Mouse (Mus musculus) yolk sac, embryonic 10.5 days (tissue): ENCODE measurements at regions not wholly inside any gene's neighbourhood (a gene's known extent, or its start where the extent isn't known, plus 50 kb on each side); places are given as distances from the start of the nearest gene placed in this dataset.

Experiments
- DNase-seq: peaks from one replicate; pipeline ENCODE4 v3.0.0-alpha.2; 2017; ENCODE audit warnings: low spot score

GRCm38 (mm10) chr16:71952879-71953406 is 355.2 kb upstream of the Robo1 start:
- no peak for DNase-seq

GRCm38 (mm10) chr16:71963579-71963978 is 344.5 kb upstream of the Robo1 start:
- no peak for DNase-seq

- no peak for DNase-seq
These were observed 334.3 kb upstream of the Robo1 start for GRCm38 (mm10) chr16:71973811-71974210.

DNA sequence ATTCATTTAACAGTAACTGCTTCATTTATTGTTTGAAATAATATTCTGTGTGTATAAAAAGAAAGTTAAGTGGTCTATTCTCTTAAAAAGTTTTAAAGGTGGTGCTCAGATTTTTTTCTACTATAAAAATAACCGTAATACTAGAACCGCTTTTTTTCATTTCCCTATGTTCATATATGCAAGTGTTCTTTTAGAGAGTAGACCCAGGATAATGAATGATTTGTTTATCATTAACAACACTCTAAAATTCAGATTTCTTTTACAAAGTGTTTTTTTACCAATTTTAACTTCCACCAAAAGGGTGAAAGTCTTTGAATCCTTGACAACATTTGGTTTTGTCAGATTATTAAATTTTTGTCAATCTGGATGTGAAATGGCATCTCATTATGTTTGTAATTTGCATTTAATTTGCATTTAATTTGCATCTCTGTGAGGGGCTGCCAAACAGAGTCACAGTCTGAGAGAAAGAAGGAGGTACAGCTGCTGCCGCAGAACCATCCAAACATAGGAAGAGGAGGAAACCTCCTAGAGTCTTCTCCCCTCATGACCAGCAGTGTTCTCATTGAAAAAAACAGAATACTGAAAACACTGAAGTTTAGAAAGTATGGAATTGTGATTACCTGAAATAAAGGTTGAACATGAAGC is 310.4 kb upstream of the Robo1 start:
- DNase-seq, result no peak

DNA sequence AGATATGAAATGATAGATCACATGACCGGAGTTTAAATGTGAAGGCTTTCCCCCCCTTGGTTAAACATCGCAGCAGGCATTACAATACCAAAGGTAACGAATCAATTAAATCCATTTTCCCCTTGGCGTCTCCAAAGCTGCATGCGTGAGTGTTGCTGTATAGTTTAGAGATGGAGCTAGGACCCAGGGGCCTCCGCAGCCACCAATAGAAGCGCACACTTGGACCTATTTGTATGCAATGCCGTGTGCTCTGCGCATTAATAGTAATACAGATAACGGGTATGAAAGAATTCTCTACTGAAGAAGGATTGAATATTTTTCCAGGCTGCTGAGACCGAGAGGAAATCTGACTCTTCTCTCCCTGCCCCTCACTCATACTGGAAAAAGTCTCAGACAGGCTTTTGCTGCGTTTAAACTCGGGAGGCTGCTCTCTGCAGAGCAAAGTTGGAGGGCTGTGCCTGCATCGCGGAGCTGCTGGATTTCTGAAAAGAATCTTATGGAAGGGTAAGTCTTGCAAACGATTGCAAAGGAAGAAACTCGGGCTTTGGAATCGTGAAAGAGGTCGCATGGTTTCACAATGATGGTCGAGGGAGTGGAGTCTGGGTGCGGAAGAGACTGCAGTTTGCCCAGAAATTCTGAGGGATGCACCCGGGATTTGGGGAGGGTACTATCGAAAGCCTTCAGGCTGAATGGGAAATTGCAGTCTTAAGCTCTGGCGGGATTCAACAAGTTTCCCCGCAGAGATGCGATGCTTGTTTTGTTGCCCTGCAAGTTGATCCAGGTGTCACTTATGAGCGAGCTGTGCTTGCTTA is 280.5 kb upstream of the Robo1 start:
- peak; percentile 14 for DNase-seq

DNA sequence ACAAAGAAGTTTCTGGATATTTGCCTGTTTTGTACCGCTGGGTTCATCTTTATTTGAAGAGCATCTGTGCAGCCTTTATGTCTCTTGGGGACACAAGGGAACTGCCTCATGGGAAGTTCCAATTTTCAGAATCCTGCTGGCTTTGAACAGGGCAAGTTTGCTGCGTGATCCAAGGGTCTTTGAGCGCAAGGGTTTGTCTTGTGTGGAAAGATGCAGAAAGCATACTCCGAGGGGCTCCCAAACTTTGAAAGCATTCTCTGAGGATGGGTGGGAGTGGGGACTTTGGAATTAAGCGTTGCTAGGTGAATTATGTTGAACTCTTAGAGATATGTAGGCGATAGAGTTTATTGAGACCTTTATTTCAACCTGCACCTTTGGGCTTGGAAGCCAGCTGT is 279.9 kb upstream of the Robo1 start:
- DNase-seq, result no peak

GRCm38 (mm10) chr16:72028798-72029197 is 279.3 kb upstream of the Robo1 start:
- DNase-seq, result no peak

GRCm38 (mm10) chr16:72029273-72029672 is 278.8 kb upstream of the Robo1 start:
- no peak for DNase-seq

DNA sequence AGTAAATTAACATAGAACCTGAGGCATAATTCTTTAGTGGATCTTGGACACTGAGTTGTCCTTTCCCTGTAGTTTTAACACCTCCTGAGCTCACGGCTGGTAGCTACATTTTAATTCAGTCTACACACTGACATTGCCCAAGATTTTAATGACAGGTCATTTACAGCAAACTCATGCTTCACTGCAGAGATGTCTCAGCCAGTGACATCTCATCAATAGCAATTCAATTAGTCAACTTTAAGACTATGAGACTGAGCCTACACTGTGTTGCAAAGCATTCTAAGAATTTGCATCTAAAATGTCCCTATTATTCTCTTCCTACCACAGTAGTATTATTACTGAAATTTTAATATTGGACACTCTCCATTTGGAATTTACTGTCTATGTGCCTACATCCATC is 239.9 kb upstream of the Robo1 start:
- DNase-seq, result no peak

DNA sequence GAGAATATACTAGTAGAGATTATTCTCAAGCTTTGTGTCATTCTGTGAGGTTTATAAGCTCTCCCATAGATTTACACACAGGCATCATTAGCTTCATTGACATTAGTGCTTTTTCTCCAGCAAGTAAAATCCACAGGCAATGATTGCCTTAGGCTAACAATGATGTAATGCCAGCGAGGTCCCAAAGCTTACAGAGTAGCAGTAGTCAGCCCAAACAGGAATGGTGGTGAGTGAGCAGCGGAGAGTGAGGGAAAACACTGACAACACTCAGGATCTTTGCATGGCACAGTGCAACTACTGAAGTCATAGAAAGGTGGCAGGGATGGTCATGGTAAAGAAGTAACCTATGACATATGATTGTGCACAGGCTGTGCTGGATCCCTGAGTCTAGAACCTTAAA is 238.5 kb upstream of the Robo1 start:
- DNase-seq, result no peak

- DNase-seq, result no peak
These were observed 236.2 kb upstream of the Robo1 start for GRCm38 (mm10) chr16:72071756-72072471.

- DNase-seq, result no peak
These were observed 222.9 kb upstream of the Robo1 start for GRCm38 (mm10) chr16:72085181-72085580.

- DNase-seq, result no peak
These were observed 220.1 kb upstream of the Robo1 start for GRCm38 (mm10) chr16:72088053-72088452.

GRCm38 (mm10) chr16:72088916-72089315 is 219.2 kb upstream of the Robo1 start:
- no peak for DNase-seq
